Mouse (Mus musculus): ENCODE results near the gene Pde6h.

GRCm38 (mm10) chr6:136875670-136876069 is 48.0 kb upstream of the Pde6h start, which contains the start of gene Mgp:
- TF ChIP-seq CTCF (IDR thresholded peaks at IDR 0.05; ENCODE audit: borderline replicate concordance, extremely low read depth, insufficient read depth, insufficient read length) (no peak), POLR2A (IDR thresholded peaks at IDR 0.05; ENCODE audit: borderline replicate concordance, extremely low read depth, insufficient read depth, insufficient read length, poor library complexity, severe bottlenecking) (no peak)
